Mouse (Mus musculus): Measurements from ENCODE around the gene A630001G21Rik. TPM values are rescaled to one million over a fixed set of nuclear protein-coding genes. Genes with fewer than 3 reads are reported as not detected.

The A630001G21Rik gene
- total and polyA plus RNA-seq, 3 experiments: 15.4 to 24.0 TPM; not detected in 1

GRCm38 (mm10) chr1:85810787-85811186, 32.3 kb upstream of the A630001G21Rik start:
- DNase-seq (ENCODE audit: low read depth, low spot score): no peak
- Histone ChIP-seq H3K79me2 (ENCODE audit: control insufficient read depth, insufficient read depth, low read length, poor library complexity) (peaks cover 48% of the 10 kb centered on the region), H3K36me3 (ENCODE audit: control insufficient read depth in 1 of 2, insufficient read depth in 2 of 2, low read length in 2 of 2) (peaks cover 0 to 17% of the 10 kb centered on the region in 2 experiments), H3K27me3 (ENCODE audit: control insufficient read depth in 1 of 2, insufficient read depth in 2 of 2, low read length in 2 of 2) (no peaks in the 10 kb centered on the region), H3K9me3 (replicated peaks; ENCODE audit: insufficient read depth, low read length) (no peaks in the 10 kb centered on the region), H3K4me3 (ENCODE audit: control insufficient read depth in 1 of 2, insufficient read depth in 1 of 2, low read depth in 2 of 2, low read length in 2 of 2) (no peak overlapping the region), H3K4me1 (ENCODE audit: control insufficient read depth in 1 of 2, insufficient read depth in 2 of 2, low read length in 2 of 2) (peaks cover 0 to 5% of the 10 kb centered on the region in 2 experiments; a peak in 3 of 4 replicates), H3K9ac (ENCODE audit: control insufficient read depth, low read depth, low read length, poor library complexity, severe bottlenecking) (no peak overlapping the region), H3K27ac (ENCODE audit: control insufficient read depth, low read depth, low read length) (no peak overlapping the region)
- no peak for TF ChIP-seq ELF1 (IDR thresholded peaks at IDR 0.05; ENCODE audit: low read depth, low read length)
- no peak for TF ChIP-seq POLR2AphosphoS2 (IDR thresholded peaks at IDR 0.05; ENCODE audit: low read length)
- TF ChIP-seq CHD1 (IDR thresholded peaks at IDR 0.05; ENCODE audit: low read depth, low read length): no peak
- TF ChIP-seq SIN3A (IDR thresholded peaks at IDR 0.05; ENCODE audit: low read length): no peak
- no peak for TF ChIP-seq POLR2A (IDR thresholded peaks at IDR 0.05; ENCODE audit: control insufficient read depth in 1 of 2, insufficient read depth in 1 of 2, low read depth in 1 of 2, low read length in 2 of 2, poor library complexity in 1 of 2)
- TF ChIP-seq MAX (IDR thresholded peaks at IDR 0.05; ENCODE audit: low read length): no peak
- no peak for TF ChIP-seq UBTF (IDR thresholded peaks at IDR 0.05; ENCODE audit: borderline replicate concordance, insufficient read depth, low read depth, low read length)
- no peak for TF ChIP-seq USF2 (IDR thresholded peaks at IDR 0.05; ENCODE audit: borderline replicate concordance in 1 of 2, insufficient read depth in 1 of 2, low read depth in 1 of 2, low read length in 2 of 2)
- no peak for TF ChIP-seq SMC3 (IDR thresholded peaks at IDR 0.05; ENCODE audit: low read depth, low read length)
- TF ChIP-seq MXI1 (IDR thresholded peaks at IDR 0.05; ENCODE audit: low read depth, low read length): no peak
- TF ChIP-seq GATA1 (IDR thresholded peaks at IDR 0.05; ENCODE audit: low read depth, low read length): no peak
- no peak for TF ChIP-seq NELFE (IDR thresholded peaks at IDR 0.05; ENCODE audit: low read depth, low read length)
- TF ChIP-seq MAZ (IDR thresholded peaks at IDR 0.05; ENCODE audit: low read depth, low read length): no peak
- TF ChIP-seq RCOR1 (IDR thresholded peaks at IDR 0.05; ENCODE audit: low read depth, low read length): no peak
- TF ChIP-seq KAT2A (conservative IDR thresholded peaks at IDR 0.05; ENCODE audit: low read depth, low read length): no peak
- no peak for TF ChIP-seq USF1 (IDR thresholded peaks at IDR 0.05; ENCODE audit: low read depth, low read length)
- no peak for TF ChIP-seq ETS1 (IDR thresholded peaks at IDR 0.05; ENCODE audit: low read depth, low read length)
- no peak for TF ChIP-seq EP300 (IDR thresholded peaks at IDR 0.05; ENCODE audit: low read depth in 1 of 2, low read length in 2 of 2)
- TF ChIP-seq NRF1 (IDR thresholded peaks at IDR 0.05; ENCODE audit: insufficient read depth, low read depth, low read length, poor library complexity, severe bottlenecking): no peak

- peaks cover 49% of the 10 kb centered on the region for H3K79me2 ChIP-seq (ENCODE audit: control insufficient read depth, insufficient read depth, low read length, poor library complexity)
- DNase-seq (ENCODE audit: low read depth, low spot score): no peak
- TF ChIP-seq ZC3H11A (IDR thresholded peaks at IDR 0.05; ENCODE audit: low read depth, low read length) (no peak), E2F4 (IDR thresholded peaks at IDR 0.05; ENCODE audit: borderline replicate concordance, low read depth, low read length) (no peak), USF1 (IDR thresholded peaks at IDR 0.05; ENCODE audit: low read depth, low read length) (no peak), TBP (IDR thresholded peaks at IDR 0.05; ENCODE audit: low read depth, low read length) (no peak), SMC3 (IDR thresholded peaks at IDR 0.05; ENCODE audit: low read depth, low read length) (no peak), MAZ (IDR thresholded peaks at IDR 0.05; ENCODE audit: low read depth, low read length) (no peak), MYB (IDR thresholded peaks at IDR 0.05; ENCODE audit: low read depth, low read length) (no peak)
- H3K36me3 ChIP-seq (ENCODE audit: control insufficient read depth in 1 of 2, insufficient read depth in 2 of 2, low read length in 2 of 2): peaks cover 0 to 18% of the 10 kb centered on the region in 2 experiments
- H3K27me3 ChIP-seq (ENCODE audit: control insufficient read depth in 1 of 2, insufficient read depth in 2 of 2, low read length in 2 of 2): no peaks in the 10 kb centered on the region
- no peak overlapping the region for H3K27ac ChIP-seq (ENCODE audit: control insufficient read depth, low read depth, low read length)
- no peak overlapping the region for H3K9ac ChIP-seq (ENCODE audit: control insufficient read depth, low read depth, low read length, poor library complexity, severe bottlenecking)
- peaks cover 0 to 5% of the 10 kb centered on the region in 2 experiments; a peak in 3 of 4 replicates for H3K4me1 ChIP-seq (ENCODE audit: control insufficient read depth in 1 of 2, insufficient read depth in 2 of 2, low read length in 2 of 2)
- no peak overlapping the region for H3K4me3 ChIP-seq (ENCODE audit: control insufficient read depth in 1 of 2, insufficient read depth in 1 of 2, low read depth in 2 of 2, low read length in 2 of 2)
- no peaks in the 10 kb centered on the region for H3K9me3 ChIP-seq (replicated peaks; ENCODE audit: insufficient read depth, low read length)
Measured at GRCm38 (mm10) chr1:85810343-85810742, 31.9 kb upstream of the A630001G21Rik start.

Measured in MEL (cell line).